Mouse (Mus musculus) testis, adult 2 months (tissue): ENCODE data around the gene Cntln.

Source experiments
- CTCF ChIP-seq: fragments of 200-500 bp; IDR thresholded peaks from 2 replicates; pipeline ENCODE4 v1.5.1; 2012; ENCODE audit warnings: low read depth, mild to moderate bottlenecking, inconsistent platforms, low read length, moderate library complexity; ENCODE audit not compliant: control insufficient read depth, insufficient read depth, insufficient replicate concordance
- POLR2A ChIP-seq: fragments of 200-500 bp; IDR thresholded peaks from 2 replicates; pipeline ENCODE4 v1.6.1; 2012; ENCODE audit warnings: low read depth, mild to moderate bottlenecking, inconsistent platforms, low read length, moderate library complexity; ENCODE audit not compliant: control insufficient read depth

DNA sequence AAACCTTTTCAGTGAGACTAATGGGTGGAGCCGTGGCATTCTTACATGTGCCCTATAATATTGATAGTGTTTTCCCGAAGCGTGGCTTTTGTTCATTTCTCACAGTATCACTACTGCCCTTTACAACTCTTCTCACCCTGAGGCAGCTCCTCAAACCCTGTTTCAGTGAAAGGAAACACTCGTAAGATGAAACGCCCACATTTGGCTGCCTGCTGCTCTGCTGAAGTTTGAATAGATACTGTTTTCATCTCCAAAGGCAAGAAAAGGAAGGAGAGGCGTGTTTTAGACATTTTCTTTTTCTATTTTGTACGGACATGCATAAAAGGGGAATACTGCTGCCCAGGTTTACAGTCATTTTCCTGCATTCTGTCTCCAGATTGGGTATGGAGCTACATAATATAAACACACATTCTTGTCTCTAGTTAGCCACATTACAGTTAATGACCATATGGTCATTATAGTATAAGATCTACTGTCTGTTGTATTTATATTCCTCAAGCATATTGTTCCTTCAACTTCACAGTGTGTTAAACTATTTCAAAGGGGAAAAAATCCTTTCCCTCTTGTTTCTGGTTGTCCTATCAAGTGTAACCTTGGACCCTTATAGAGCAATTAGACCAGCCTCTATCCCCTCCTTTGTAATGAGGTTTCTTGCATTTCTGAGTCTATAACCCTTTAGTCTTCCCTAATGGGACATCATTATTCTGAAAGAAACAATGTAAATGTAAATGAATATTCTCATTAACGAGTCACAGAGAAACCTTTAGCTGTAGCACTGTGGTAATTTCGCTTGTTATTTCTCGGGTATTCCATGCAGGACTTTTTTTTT is 111.6 kb downstream of the Cntln start:
- TF ChIP-seq CTCF (no peak), POLR2A (no peak)
